Mouse (Mus musculus) spleen, postnatal 36 days (tissue): Measurements from ENCODE around the gene P4hb.

Experiments used
- DNase-seq, 2 experiments: peaks; one replicate each; pipeline ENCODE4 v3.0.0; 2022; ENCODE audit warnings: low spot score in 2 of 2, mixed read lengths in 1 of 2

P4hb gene

GRCm38 (mm10) chr11:120510375-120511030 lies 62.5 kb downstream of the P4hb start:
- no peak for DNase-seq
